Mouse (Mus musculus): Measurements from ENCODE around the gene 4930579F01Rik. TPM values are rescaled to one million over a fixed set of nuclear protein-coding genes. Genes with fewer than 3 reads are reported as not detected.
A peak's percentile ranks its signal among the peaks of the same experiment; 100 is the strongest.

Gene 4930579F01Rik
- polyA plus RNA-seq, 1 experiment from 2014 or later = 0.24 TPM

- Histone ChIP-seq H3K4me2 (ENCODE audit: low read depth, low read length) (no peak overlapping the region), H3K4me3 (ENCODE audit: low read length) (no peak overlapping the region), H3K9me3 (ENCODE audit: control insufficient read depth, low read length) (0 out of 2 replicates have a peak, but pooled peaks cover 3% of the 10 kb centered on the region), H3K27me3 (replicated peaks; ENCODE audit: control insufficient read depth, insufficient read depth, low read length) (no peaks in the 10 kb centered on the region), H3K9ac (ENCODE audit: low read depth, low read length) (no peak overlapping the region), H3K36me3 (ENCODE audit: control insufficient read depth, insufficient read depth, low read length) (no peaks in the 10 kb centered on the region), H3K27ac (ENCODE audit: low read length) (no peak overlapping the region), H3K4me1 (ENCODE audit: control insufficient read depth, insufficient read depth, low read length) (no peaks in the 10 kb centered on the region; the same call in 1 of the 2 replicates)
- ATAC-seq = no peak
- WGBS = 82% methylated on average over 10 of the region's 10 CpGs
Measured at GRCm38 (mm10) chr3:138173291-138173690, 20.3 kb downstream of the 4930579F01Rik start.

- ATAC-seq = no peak
- 58% methylated on average over 4 of the region's 4 CpGs for WGBS
- H3K36me3 ChIP-seq (ENCODE audit: control insufficient read depth, insufficient read depth, low read length) = no peaks in the 10 kb centered on the region
Measured at GRCm38 (mm10) chr3:138162553-138163183, 31.0 kb downstream of the 4930579F01Rik start.

GRCm38 (mm10) chr3:138161623-138162022 lies 32.0 kb downstream of the 4930579F01Rik start:
- ATAC-seq = no peak
- H3K4me1 ChIP-seq (ENCODE audit: control insufficient read depth, insufficient read depth, low read length) = no peaks in the 10 kb centered on the region
- H3K4me2 ChIP-seq (ENCODE audit: low read depth, low read length) = no peak overlapping the region
- no peak overlapping the region for H3K4me3 ChIP-seq (ENCODE audit: low read length)
- no peaks in the 10 kb centered on the region for H3K9me3 ChIP-seq (ENCODE audit: control insufficient read depth, low read length)
- no peak overlapping the region for H3K27ac ChIP-seq (ENCODE audit: low read length)
- H3K9ac ChIP-seq (ENCODE audit: low read depth, low read length) = no peak overlapping the region
- H3K27me3 ChIP-seq (replicated peaks; ENCODE audit: control insufficient read depth, insufficient read depth, low read length) = no peaks in the 10 kb centered on the region
- 88% methylated on average over 10 of the region's 10 CpGs for WGBS
- no peaks in the 10 kb centered on the region for H3K36me3 ChIP-seq (ENCODE audit: control insufficient read depth, insufficient read depth, low read length)

More at GRCm38 (mm10) chr3:138162553-138163183, 31.0 kb downstream of the 4930579F01Rik start:
- no peak overlapping the region for H3K27ac ChIP-seq (ENCODE audit: low read length)
- no peak overlapping the region for H3K4me3 ChIP-seq (ENCODE audit: low read length)
- no peaks in the 10 kb centered on the region for H3K4me1 ChIP-seq (ENCODE audit: control insufficient read depth, insufficient read depth, low read length)
- H3K9me3 ChIP-seq (ENCODE audit: control insufficient read depth, low read length) = no peaks in the 10 kb centered on the region
- H3K27me3 ChIP-seq (replicated peaks; ENCODE audit: control insufficient read depth, insufficient read depth, low read length) = no peaks in the 10 kb centered on the region
- H3K9ac ChIP-seq (ENCODE audit: low read depth, low read length) = no peak overlapping the region
- no peak overlapping the region for H3K4me2 ChIP-seq (ENCODE audit: low read depth, low read length)

GRCm38 (mm10) chr3:138156651-138157050 lies 37.0 kb downstream of the 4930579F01Rik start:
- H3K27ac ChIP-seq (ENCODE audit: low read length) = no peak overlapping the region
- 78% methylated on average over 10 of the region's 10 CpGs for WGBS
- no peak overlapping the region for H3K9ac ChIP-seq (ENCODE audit: low read depth, low read length)
- ATAC-seq = no peak
- H3K4me2 ChIP-seq (ENCODE audit: low read depth, low read length) = no peak overlapping the region
- H3K4me1 ChIP-seq (ENCODE audit: control insufficient read depth, insufficient read depth, low read length) = no peaks in the 10 kb centered on the region
- H3K27me3 ChIP-seq (replicated peaks; ENCODE audit: control insufficient read depth, insufficient read depth, low read length) = no peaks in the 10 kb centered on the region
- H3K36me3 ChIP-seq (ENCODE audit: control insufficient read depth, insufficient read depth, low read length) = no peaks in the 10 kb centered on the region
- H3K9me3 ChIP-seq (ENCODE audit: control insufficient read depth, low read length) = no peaks in the 10 kb centered on the region
- no peak overlapping the region for H3K4me3 ChIP-seq (ENCODE audit: low read length)

- Histone ChIP-seq H3K4me2 (ENCODE audit: low read depth, low read length) (no peak overlapping the region), H3K4me3 (ENCODE audit: low read length) (no peak overlapping the region), H3K27ac (ENCODE audit: low read length) (no peak overlapping the region), H3K9me3 (ENCODE audit: control insufficient read depth, low read length) (no peaks in the 10 kb centered on the region), H3K9ac (ENCODE audit: low read depth, low read length) (no peak overlapping the region), H3K36me3 (ENCODE audit: control insufficient read depth, insufficient read depth, low read length) (no peaks in the 10 kb centered on the region), H3K27me3 (replicated peaks; ENCODE audit: control insufficient read depth, insufficient read depth, low read length) (no peaks in the 10 kb centered on the region), H3K4me1 (ENCODE audit: control insufficient read depth, insufficient read depth, low read length) (no peaks in the 10 kb centered on the region)
- WGBS = 89% methylated on average over 4 of the region's 4 CpGs
- no peak for ATAC-seq
Measured at GRCm38 (mm10) chr3:138155062-138155461, 38.6 kb downstream of the 4930579F01Rik start.

- no peaks in the 10 kb centered on the region; the same call in 1 of the 2 replicates for H3K36me3 ChIP-seq (ENCODE audit: control insufficient read depth, insufficient read depth, low read length)
- H3K27ac ChIP-seq (ENCODE audit: low read length) = no peak overlapping the region
- no peak overlapping the region for H3K4me3 ChIP-seq (ENCODE audit: low read length)
- no peak overlapping the region for H3K4me2 ChIP-seq (ENCODE audit: low read depth, low read length)
- H3K27me3 ChIP-seq (replicated peaks; ENCODE audit: control insufficient read depth, insufficient read depth, low read length) = no peaks in the 10 kb centered on the region
- no peak for ATAC-seq
- H3K4me1 ChIP-seq (ENCODE audit: control insufficient read depth, insufficient read depth, low read length) = no peaks in the 10 kb centered on the region
- no peaks in the 10 kb centered on the region for H3K9me3 ChIP-seq (ENCODE audit: control insufficient read depth, low read length)
- WGBS = 93% methylated on average over 2 of the region's 2 CpGs
- no peak overlapping the region for H3K9ac ChIP-seq (ENCODE audit: low read depth, low read length)
Measured at GRCm38 (mm10) chr3:138148811-138149210, 44.8 kb downstream of the 4930579F01Rik start.

- peak within 1 kb of the TSS; percentile 73 for H3K4me3 ChIP-seq (ENCODE audit: low read length)
- ATAC-seq = peak; percentile 19; the same call in 1 of the 2 replicates
- H3K9ac ChIP-seq (ENCODE audit: low read depth, low read length) = peak within 1 kb of the TSS; percentile 85
- H3K4me2 ChIP-seq (ENCODE audit: low read depth, low read length) = peak within 1 kb of the TSS; percentile 68
- no peaks in the 10 kb centered on the region for H3K9me3 ChIP-seq (ENCODE audit: control insufficient read depth, low read length)
- WGBS = 1% methylated on average over 8 of the region's 8 CpGs
- H3K27me3 ChIP-seq (replicated peaks; ENCODE audit: control insufficient read depth, insufficient read depth, low read length) = no peaks in the 10 kb centered on the region
- peak within 1 kb of the TSS; percentile 100 for H3K27ac ChIP-seq (ENCODE audit: low read length)
- 0 out of 2 replicates have a peak, but pooled peaks cover 2% of the 10 kb centered on the region for H3K4me1 ChIP-seq (ENCODE audit: control insufficient read depth, insufficient read depth, low read length)
- H3K36me3 ChIP-seq (ENCODE audit: control insufficient read depth, insufficient read depth, low read length) = no peaks in the 10 kb centered on the region; the same call in 1 of the 2 replicates
Measured at GRCm38 (mm10) chr3:138144642-138145171, 48.9 kb downstream of the 4930579F01Rik start, which contains the start of gene Mttp. Gene Mttp (minus strand): TSS chr3:138144968.

- H3K4me1 ChIP-seq (ENCODE audit: control insufficient read depth, insufficient read depth, low read length) = 0 out of 2 replicates have a peak, but pooled peaks cover 2% of the 10 kb centered on the region
- H3K27ac ChIP-seq (ENCODE audit: low read length) = peak overlapping the region; percentile 100
- H3K9ac ChIP-seq (ENCODE audit: low read depth, low read length) = peak overlapping the region; percentile 85
- no peak for ATAC-seq
- H3K4me2 ChIP-seq (ENCODE audit: low read depth, low read length) = peak overlapping the region; percentile 68
- H3K27me3 ChIP-seq (replicated peaks; ENCODE audit: control insufficient read depth, insufficient read depth, low read length) = no peaks in the 10 kb centered on the region
- H3K4me3 ChIP-seq (ENCODE audit: low read length) = peak overlapping the region; percentile 73
- no peaks in the 10 kb centered on the region for H3K36me3 ChIP-seq (ENCODE audit: control insufficient read depth, insufficient read depth, low read length)
- WGBS = under 1% methylated on average over 18 of the region's 18 CpGs
- H3K9me3 ChIP-seq (ENCODE audit: control insufficient read depth, low read length) = no peaks in the 10 kb centered on the region
Measured at GRCm38 (mm10) chr3:138144060-138144641, 49.5 kb downstream of the 4930579F01Rik start.

GRCm38 (mm10) chr3:138143315-138144059 lies 50.1 kb downstream of the 4930579F01Rik start, which contains the start of gene Trmt10a:
Gene Trmt10a (plus strand): TSS chr3:138143448.
- H3K4me1 ChIP-seq (ENCODE audit: control insufficient read depth, insufficient read depth, low read length) = 0 out of 2 replicates have a peak, but pooled peaks cover 2% of the 10 kb centered on the region
- under 1% methylated on average over 70 of the region's 70 CpGs for WGBS
- no peaks in the 10 kb centered on the region for H3K36me3 ChIP-seq (ENCODE audit: control insufficient read depth, insufficient read depth, low read length)
- no peaks in the 10 kb centered on the region for H3K9me3 ChIP-seq (ENCODE audit: control insufficient read depth, low read length)
- peak within 1 kb of the TSS; percentile 68 for H3K4me2 ChIP-seq (ENCODE audit: low read depth, low read length)
- peak within 1 kb of the TSS; percentile 73 for H3K4me3 ChIP-seq (ENCODE audit: low read length)
- H3K27me3 ChIP-seq (replicated peaks; ENCODE audit: control insufficient read depth, insufficient read depth, low read length) = no peaks in the 10 kb centered on the region
- peak within 1 kb of the TSS; percentile 100 for H3K27ac ChIP-seq (ENCODE audit: low read length)
- H3K9ac ChIP-seq (ENCODE audit: low read depth, low read length) = peak within 1 kb of the TSS; percentile 85
- ATAC-seq = peak; percentile 99
